Mouse (Mus musculus): ENCODE measurements around the gene 1700017D01Rik. TPM values are rescaled to one million over a fixed set of nuclear protein-coding genes. Genes with fewer than 3 reads are reported as not detected.
"Not testable (repeated sequence)": the region's sequence is repeated elsewhere in the genome, so short reads cannot be mapped to it uniquely, and the experiment has no call there.

1700017D01Rik gene
- polyA plus RNA-seq, 1 experiment from 2014 or later: not detected

DNA sequence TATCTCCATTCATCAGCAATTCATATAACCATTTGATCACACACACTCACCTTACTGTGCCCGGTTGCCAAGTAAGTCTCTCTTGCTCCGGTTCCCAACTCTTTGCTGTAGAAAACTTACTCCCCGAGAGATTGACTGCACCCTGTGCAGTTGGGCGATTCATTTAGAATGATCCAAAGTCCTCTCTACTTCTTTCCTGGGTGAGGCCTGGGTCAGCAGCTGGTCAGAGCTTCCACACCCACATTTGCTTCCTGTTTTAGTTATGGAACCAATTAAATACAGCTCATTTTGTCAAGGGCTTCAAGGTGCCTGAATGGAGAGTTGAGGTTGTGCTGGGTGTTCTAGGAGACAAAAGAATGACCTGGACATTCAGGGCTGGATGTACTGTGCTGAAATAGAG lies 49.7 kb downstream of the 1700017D01Rik start, which contains the start of gene Ms4a8a:
Ms4a8a (minus strand) TSS at position 169 of the 400 bp plus-strand sequence.
- no peaks in the 10 kb centered on the region for H3K9me3 ChIP-seq
- no peak within 1 kb of the TSS for H3K27ac ChIP-seq
- H3K4me2 ChIP-seq (replicated peaks): 0 out of 2 replicates have a peak within 1 kb of the TSS, but pooled peaks have one; percentile 3
- H3K4me3 ChIP-seq (replicated peaks): no peak within 1 kb of the TSS
- H3K9ac ChIP-seq: no peak within 1 kb of the TSS
- WGBS: 61% methylated on average over 4 of the region's 4 CpGs
- no peaks in the 10 kb centered on the region for H3K27me3 ChIP-seq (replicated peaks)
- no peaks in the 10 kb centered on the region for H3K4me1 ChIP-seq (replicated peaks)
- H3K36me3 ChIP-seq: no peaks in the 10 kb centered on the region
- peak; percentile 90 for ATAC-seq

GRCm38 (mm10) chr19:11070364-11070763 lies 60.3 kb downstream of the 1700017D01Rik start:
- WGBS: 43% methylated on average over 3 of the region's 3 CpGs
- peak; percentile 92 for ATAC-seq
- 0 out of 2 replicates have a peak, but pooled peaks cover 4% of the 10 kb centered on the region for H3K4me1 ChIP-seq (replicated peaks)

GRCm38 (mm10) chr19:11065202-11065875 lies 65.3 kb downstream of the 1700017D01Rik start:
- H3K4me1 ChIP-seq (replicated peaks): no peaks in the 10 kb centered on the region
- no peak overlapping the region for H3K4me2 ChIP-seq (replicated peaks)
- ATAC-seq: no peak
- 87% methylated on average over 2 of the region's 2 CpGs for WGBS
- H3K9ac ChIP-seq: no peak overlapping the region
- H3K9me3 ChIP-seq: no peaks in the 10 kb centered on the region
- no peak overlapping the region for H3K27ac ChIP-seq
- no peak overlapping the region for H3K4me3 ChIP-seq (replicated peaks)
- no peaks in the 10 kb centered on the region for H3K27me3 ChIP-seq (replicated peaks)
- no peaks in the 10 kb centered on the region for H3K36me3 ChIP-seq

More at GRCm38 (mm10) chr19:11070364-11070763, 60.3 kb downstream of the 1700017D01Rik start:
- no peaks in the 10 kb centered on the region for H3K9me3 ChIP-seq
- H3K4me2 ChIP-seq (replicated peaks): no peak overlapping the region
- H3K9ac ChIP-seq: no peak overlapping the region
- H3K27ac ChIP-seq: peak overlapping the region; percentile 22; the same call in 1 of the 2 replicates
- no peak overlapping the region for H3K4me3 ChIP-seq (replicated peaks)
- H3K36me3 ChIP-seq: no peaks in the 10 kb centered on the region
- H3K27me3 ChIP-seq (replicated peaks): no peaks in the 10 kb centered on the region

DNA sequence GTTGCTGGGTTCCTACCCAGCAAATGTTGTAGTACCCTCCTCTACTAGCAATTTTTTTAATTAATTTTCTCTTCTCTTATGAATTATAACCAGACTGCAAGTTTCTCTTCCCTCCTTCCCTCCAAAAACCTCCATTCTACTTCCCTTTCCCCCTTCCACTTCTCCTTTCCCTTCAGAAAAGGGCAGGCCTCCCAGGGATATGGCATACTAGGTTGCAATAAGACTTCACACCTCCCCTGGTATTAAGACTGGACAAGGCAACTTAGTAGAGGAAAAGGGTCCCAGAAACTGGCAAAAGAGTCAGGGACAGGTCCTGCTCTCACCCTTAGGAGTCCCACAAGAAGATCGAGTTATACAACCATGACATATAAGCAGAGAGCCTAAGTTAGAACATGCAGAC lies 69.8 kb downstream of the 1700017D01Rik start:
- no peaks in the 10 kb centered on the region for H3K4me1 ChIP-seq (replicated peaks)
- no peak overlapping the region for H3K27ac ChIP-seq
- H3K27me3 ChIP-seq (replicated peaks): no peaks in the 10 kb centered on the region
- H3K9me3 ChIP-seq: no peaks in the 10 kb centered on the region
- H3K4me3 ChIP-seq (replicated peaks): no peak overlapping the region
- 82% methylated on average over 1 of the region's 1 CpGs for WGBS
- H3K36me3 ChIP-seq: no peaks in the 10 kb centered on the region
- H3K4me2 ChIP-seq (replicated peaks): no peak overlapping the region
- H3K9ac ChIP-seq: no peak overlapping the region
- ATAC-seq: no peak

GRCm38 (mm10) chr19:11059967-11060366 lies 70.7 kb downstream of the 1700017D01Rik start:
- H3K9me3 ChIP-seq: no peaks in the 10 kb centered on the region
- no peak for ATAC-seq
- no peak overlapping the region for H3K9ac ChIP-seq
- H3K36me3 ChIP-seq: no peaks in the 10 kb centered on the region
- H3K27ac ChIP-seq: no peak overlapping the region
- no peak overlapping the region for H3K4me2 ChIP-seq (replicated peaks)
- no peaks in the 10 kb centered on the region for H3K27me3 ChIP-seq (replicated peaks)
- H3K4me1 ChIP-seq (replicated peaks): no peaks in the 10 kb centered on the region
- no peak overlapping the region for H3K4me3 ChIP-seq (replicated peaks)

- not testable (repeated sequence) for H3K9me3 ChIP-seq; H3K36me3 ChIP-seq; H3K27me3 ChIP-seq (replicated peaks); H3K4me3 ChIP-seq (replicated peaks); ATAC-seq; H3K4me2 ChIP-seq (replicated peaks); H3K9ac ChIP-seq; H3K4me1 ChIP-seq (replicated peaks); H3K27ac ChIP-seq
- WGBS: 74% methylated on average over 1 of the region's 1 CpGs
These were observed 75.0 kb downstream of the 1700017D01Rik start for GRCm38 (mm10) chr19:11055700-11056099.

- H3K4me2 ChIP-seq (replicated peaks): no peak overlapping the region
- no peak overlapping the region for H3K4me3 ChIP-seq (replicated peaks)
- H3K36me3 ChIP-seq: no peaks in the 10 kb centered on the region
- H3K9ac ChIP-seq: no peak overlapping the region
- 0 out of 2 replicates have a peak, but pooled peaks cover 2% of the 10 kb centered on the region for H3K4me1 ChIP-seq (replicated peaks)
- peak; percentile 42; the same call in 1 of the 2 replicates for ATAC-seq
- 66% methylated on average over 3 of the region's 3 CpGs for WGBS
- no peaks in the 10 kb centered on the region for H3K27me3 ChIP-seq (replicated peaks)
- no peak overlapping the region for H3K27ac ChIP-seq
- no peaks in the 10 kb centered on the region for H3K9me3 ChIP-seq
These were observed 77.4 kb downstream of the 1700017D01Rik start for GRCm38 (mm10) chr19:11053277-11053676.

GRCm38 (mm10) chr19:11052877-11053276 lies 77.8 kb downstream of the 1700017D01Rik start:
- H3K9ac ChIP-seq: no peak overlapping the region
- no peaks in the 10 kb centered on the region for H3K36me3 ChIP-seq
- no peak overlapping the region for H3K4me2 ChIP-seq (replicated peaks)
- WGBS: 54% methylated on average over 5 of the region's 5 CpGs
- 0 out of 2 replicates have a peak, but pooled peaks cover 2% of the 10 kb centered on the region for H3K4me1 ChIP-seq (replicated peaks)
- ATAC-seq: peak; percentile 54; the same call in 1 of the 2 replicates
- no peaks in the 10 kb centered on the region for H3K9me3 ChIP-seq
- H3K27ac ChIP-seq: no peak overlapping the region
- no peak overlapping the region for H3K4me3 ChIP-seq (replicated peaks)
- H3K27me3 ChIP-seq (replicated peaks): no peaks in the 10 kb centered on the region

DNA sequence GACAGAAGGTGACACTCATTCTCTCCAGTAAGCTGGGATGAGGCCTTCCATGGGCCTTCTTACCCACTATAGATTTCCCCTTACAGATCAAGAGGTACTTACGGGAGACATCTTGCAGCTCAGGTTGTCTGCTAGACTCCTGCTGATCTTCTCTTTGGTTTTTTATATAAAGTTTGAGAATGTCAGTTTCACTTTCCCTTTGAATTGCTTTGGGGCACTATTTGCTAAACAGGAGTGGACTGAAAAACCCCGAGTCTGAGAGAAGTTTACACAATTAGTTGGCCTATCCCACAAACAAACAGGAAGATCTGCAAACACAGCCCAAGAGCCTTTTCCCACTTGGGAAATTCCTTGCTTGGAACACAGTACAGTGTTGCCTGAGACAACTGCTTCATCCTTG lies 80.4 kb downstream of the 1700017D01Rik start:
- Histone ChIP-seq H3K4me1 (replicated peaks) (0 out of 2 replicates have a peak, but pooled peaks cover 2% of the 10 kb centered on the region), H3K4me3 (replicated peaks) (no peak overlapping the region), H3K9me3 (no peaks in the 10 kb centered on the region), H3K27ac (no peak overlapping the region), H3K36me3 (no peaks in the 10 kb centered on the region), H3K9ac (no peak overlapping the region), H3K27me3 (replicated peaks) (no peaks in the 10 kb centered on the region), H3K4me2 (replicated peaks) (no peak overlapping the region)
- no peak for ATAC-seq
- WGBS: 56% methylated on average over 2 of the region's 2 CpGs

DNA sequence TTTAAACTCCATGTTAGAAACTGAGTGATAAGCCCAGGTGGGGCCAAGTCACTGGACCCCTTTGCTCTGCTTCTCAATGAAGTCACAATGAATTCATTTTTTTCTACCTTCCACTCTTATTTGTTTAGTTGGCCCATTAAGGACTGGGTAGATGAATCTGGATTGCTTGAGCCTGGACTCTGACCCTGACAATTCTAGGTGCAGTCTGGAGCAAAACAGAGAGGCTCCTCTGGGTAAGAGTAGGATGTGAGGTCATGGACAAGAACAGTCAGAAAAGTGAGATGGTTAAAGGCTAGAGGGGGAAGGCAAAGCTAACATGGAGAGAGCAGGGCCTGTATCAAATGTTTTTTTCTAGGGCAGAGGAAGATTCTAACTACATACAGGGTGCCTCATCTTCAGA lies 81.2 kb downstream of the 1700017D01Rik start:
- Histone ChIP-seq H3K9ac (no peak overlapping the region), H3K27ac (no peak overlapping the region)

DNA sequence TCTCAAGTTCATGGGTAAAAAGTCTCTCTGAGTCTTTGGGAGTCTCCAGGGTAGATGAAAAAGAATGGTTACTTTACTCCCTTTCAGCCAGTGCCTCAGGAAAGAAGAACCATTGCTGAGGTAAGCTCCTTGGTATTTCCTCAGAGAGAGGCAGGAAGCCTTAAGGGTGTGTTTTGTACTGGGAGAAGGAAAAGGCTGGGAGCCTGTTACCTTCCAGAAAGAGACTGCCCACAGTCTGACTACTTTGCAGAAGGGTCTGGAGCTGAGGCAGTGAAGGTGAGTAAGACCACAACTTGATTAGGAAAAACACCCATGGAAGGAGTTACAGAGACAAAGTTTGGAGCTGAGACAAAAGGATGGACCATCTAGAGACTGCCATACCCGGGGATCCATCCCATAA lies 82.2 kb downstream of the 1700017D01Rik start:
- 84% methylated on average over 1 of the region's 1 CpGs for WGBS
- no peak for ATAC-seq
- Histone ChIP-seq H3K27me3 (replicated peaks) (no peaks in the 10 kb centered on the region), H3K9me3 (no peaks in the 10 kb centered on the region), H3K9ac (no peak overlapping the region), H3K27ac (no peak overlapping the region), H3K4me2 (replicated peaks) (no peak overlapping the region), H3K4me1 (replicated peaks) (0 out of 2 replicates have a peak, but pooled peaks cover 2% of the 10 kb centered on the region), H3K4me3 (replicated peaks) (no peak overlapping the region), H3K36me3 (no peaks in the 10 kb centered on the region)

More for the DNA sequence above, 81.2 kb downstream of the 1700017D01Rik start:
- Histone ChIP-seq H3K36me3 (no peaks in the 10 kb centered on the region), H3K9me3 (no peaks in the 10 kb centered on the region), H3K27me3 (replicated peaks) (no peaks in the 10 kb centered on the region), H3K4me2 (replicated peaks) (no peak overlapping the region), H3K4me1 (replicated peaks) (0 out of 2 replicates have a peak, but pooled peaks cover 2% of the 10 kb centered on the region), H3K4me3 (replicated peaks) (no peak overlapping the region)
- ATAC-seq: peak; percentile 52; the same call in 1 of the 2 replicates

DNA sequence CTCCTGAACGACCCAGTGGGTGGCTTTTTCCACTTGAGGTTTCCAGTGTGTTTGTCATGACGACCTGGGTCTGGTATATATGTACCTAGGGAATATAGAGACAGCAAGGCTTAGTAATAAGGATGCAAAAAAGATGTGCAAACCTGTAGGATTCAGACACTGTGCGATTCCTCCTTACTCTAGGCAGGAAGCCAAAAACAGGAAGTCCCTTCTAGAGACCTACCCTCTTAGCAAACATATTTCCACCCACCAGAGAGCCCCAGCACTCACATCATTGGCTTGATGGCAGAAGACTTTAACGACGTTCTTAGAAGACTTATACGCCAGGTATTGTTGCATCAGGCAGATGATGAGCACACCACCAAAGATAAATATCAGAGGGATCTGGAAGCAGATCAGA lies 82.7 kb downstream of the 1700017D01Rik start:
- H3K4me1 ChIP-seq (replicated peaks): 0 out of 2 replicates have a peak, but pooled peaks cover 2% of the 10 kb centered on the region
- H3K9me3 ChIP-seq: no peaks in the 10 kb centered on the region
- no peak overlapping the region for H3K27ac ChIP-seq
- no peak overlapping the region for H3K4me3 ChIP-seq (replicated peaks)
- H3K27me3 ChIP-seq (replicated peaks): no peaks in the 10 kb centered on the region
- ATAC-seq: no peak
- no peaks in the 10 kb centered on the region for H3K36me3 ChIP-seq
- no peak overlapping the region for H3K4me2 ChIP-seq (replicated peaks)
- WGBS: 68% methylated on average over 6 of the region's 6 CpGs
- H3K9ac ChIP-seq: no peak overlapping the region
